Mouse (Mus musculus) monocyte, adult 2 months (primary cell): ENCODE data around the gene Crybb2.

Source experiments
- DNase-seq, 2 experiments: peaks; one replicate each; pipeline ENCODE4 v3.0.0; 2022; ENCODE audit warnings: low spot score in 2 of 2, low read depth in 1 of 2

The Crybb2 gene

GRCm38 (mm10) chr5:113035094-113036047 lies 34.5 kb downstream of the Crybb2 start:
- no peak for DNase-seq

- DNase-seq = no peak
Measured at GRCm38 (mm10) chr5:113031201-113031754, 38.6 kb downstream of the Crybb2 start.

- DNase-seq = no peak
Measured at GRCm38 (mm10) chr5:113030082-113030481, 39.8 kb downstream of the Crybb2 start.

GRCm38 (mm10) chr5:113026706-113027105 lies 43.2 kb downstream of the Crybb2 start:
- DNase-seq = no peak

- no peak for DNase-seq
Measured at GRCm38 (mm10) chr5:113024154-113024764, 45.7 kb downstream of the Crybb2 start.

- no peak for DNase-seq
Measured at GRCm38 (mm10) chr5:113018190-113018589, 51.7 kb downstream of the Crybb2 start.

GRCm38 (mm10) chr5:113017004-113017403 lies 52.9 kb downstream of the Crybb2 start:
- peak in 1 of 2 experiments; percentile 28 for DNase-seq

GRCm38 (mm10) chr5:113015236-113016061 lies 54.5 kb downstream of the Crybb2 start, which contains the start of gene Grk3:
Grk3 (minus strand) TSS chr5:113015791.
- DNase-seq = peak in 1 of 2 experiments; percentile 49

- no peak for DNase-seq
Measured at GRCm38 (mm10) chr5:113014808-113015235, 55.1 kb downstream of the Crybb2 start.

GRCm38 (mm10) chr5:113014111-113014807 lies 55.7 kb downstream of the Crybb2 start:
- no peak for DNase-seq

- DNase-seq = no peak
Measured at GRCm38 (mm10) chr5:113011926-113012325, 58.0 kb downstream of the Crybb2 start.

GRCm38 (mm10) chr5:113009183-113009820 lies 60.6 kb downstream of the Crybb2 start:
- DNase-seq = peak in 1 of 2 experiments; percentile 31

- DNase-seq = no peak
Measured at GRCm38 (mm10) chr5:113008496-113008895, 61.4 kb downstream of the Crybb2 start.
